In the genomic region with DNA sequence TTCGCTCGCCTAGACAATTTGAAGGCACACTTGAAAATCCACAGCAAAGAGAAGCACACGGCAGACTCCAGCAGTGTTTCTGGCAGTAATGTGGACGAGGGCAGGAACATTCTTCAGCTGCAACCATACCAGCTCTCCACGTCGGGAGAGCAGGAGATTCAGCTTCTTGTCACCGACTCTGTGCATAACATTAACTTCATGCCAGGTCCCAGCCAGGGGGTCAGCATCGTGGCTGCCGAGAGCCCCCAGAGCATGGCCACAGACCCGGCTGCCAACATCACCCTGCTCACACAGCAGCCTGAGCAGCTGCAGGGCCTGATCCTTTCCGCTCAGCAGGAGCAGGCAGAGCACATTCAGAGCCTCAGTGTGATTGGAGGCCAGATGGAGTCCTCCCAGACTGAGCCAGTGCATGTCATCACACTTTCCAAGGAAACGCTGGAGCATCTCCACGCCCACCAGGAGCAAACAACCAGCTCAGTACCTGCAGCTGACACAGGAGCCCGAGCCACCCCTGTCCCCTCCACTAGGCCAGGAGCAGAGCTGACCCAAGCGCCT, we compare ENCODE assay signal across 23 mouse cellular contexts. TPM values are rescaled to one million over a fixed set of nuclear protein-coding genes. Genes with fewer than 3 reads are reported as not detected.
DNase-seq lines count a peak whose midpoint lies in the region; ATAC-seq and TF ChIP-seq lines count a peak whose summit lies in the region.
"Had no signal": no experiment of that assay in that cellular context is flagged by ENCODE, and none has a peak within 500 bp of the region (broad histone marks: within the 10 kb centered on the region; RNA-seq: fewer than 3 reads in every experiment).

No protein-coding gene starts in this region.

- no peak overlapping the region for H3K27ac ChIP-seq in midbrain, embryonic 11.5 days (ENCODE audit: low read depth, low read length)
- H3K27ac ChIP-seq in midbrain, embryonic 14.5 days (replicated peaks; ENCODE audit: low read depth, low read length) = no peak overlapping the region
- no peak overlapping the region for H3K27ac ChIP-seq in midbrain, postnatal 0 days (ENCODE audit: low read depth, low read length)
- H3K27ac ChIP-seq: embryonic facial prominence, embryonic 15.5 days; heart, embryonic 10.5 days; liver, embryonic 14.5 days; lung, embryonic 15.5 days; macrophage; midbrain, embryonic 12.5 days had no signal

- ATAC-seq in cerebellum, adult (ENCODE audit: insufficient number of reproducible peaks, low FRiP score, low TSS enrichment) = no peak
- ATAC-seq in midbrain, embryonic 11.5 days (ENCODE audit: low FRiP score) = no peak
- no peak for ATAC-seq in midbrain, embryonic 14.5 days (ENCODE audit: low FRiP score, low TSS enrichment)
- no peak for ATAC-seq in midbrain, postnatal 0 days (ENCODE audit: low FRiP score)

- no peaks in the 10 kb centered on the region for H3K9me3 ChIP-seq in midbrain, embryonic 11.5 days (ENCODE audit: control insufficient read depth, low read length)
- no peaks in the 10 kb centered on the region for H3K9me3 ChIP-seq in midbrain, embryonic 14.5 days (ENCODE audit: control insufficient read depth, low read length)
- no peaks in the 10 kb centered on the region for H3K9me3 ChIP-seq in midbrain, postnatal 0 days (ENCODE audit: low read length)
- H3K9me3 ChIP-seq: embryonic facial prominence, embryonic 15.5 days; heart, embryonic 10.5 days; lung, embryonic 15.5 days; midbrain, embryonic 12.5 days had no signal

- no peaks in the 10 kb centered on the region for H3K27me3 ChIP-seq in midbrain, embryonic 11.5 days (ENCODE audit: control insufficient read depth, insufficient read depth, low read length)
- H3K27me3 ChIP-seq in midbrain, embryonic 14.5 days (ENCODE audit: control insufficient read depth, insufficient read depth, low read length) = no peaks in the 10 kb centered on the region
- no peaks in the 10 kb centered on the region for H3K27me3 ChIP-seq in midbrain, postnatal 0 days (ENCODE audit: insufficient read depth, low read length)
- H3K27me3 ChIP-seq: embryonic facial prominence, embryonic 15.5 days; lung, embryonic 15.5 days; midbrain, embryonic 12.5 days had no signal

- peaks cover 5% of the 10 kb centered on the region; the same call in 1 of the 2 replicates for H3K36me3 ChIP-seq in midbrain, embryonic 11.5 days (ENCODE audit: control insufficient read depth, insufficient read depth, low read length)
- H3K36me3 ChIP-seq in midbrain, embryonic 14.5 days (ENCODE audit: control insufficient read depth, insufficient read depth, low read length) = peaks cover 42% of the 10 kb centered on the region
- peaks cover 18% of the 10 kb centered on the region for H3K36me3 ChIP-seq in midbrain, postnatal 0 days (ENCODE audit: insufficient read depth, low read length)

- 33% methylated on average over 15 of the region's 15 CpGs for WGBS in midbrain, embryonic 11.5 days
- 38% methylated on average over 15 of the region's 15 CpGs for WGBS in midbrain, embryonic 14.5 days
- 34% methylated on average over 15 of the region's 15 CpGs for WGBS in midbrain, postnatal 0 days

- no peak overlapping the region for H3K4me3 ChIP-seq in midbrain, embryonic 11.5 days (ENCODE audit: low read depth, low read length)
- no peak overlapping the region for H3K4me3 ChIP-seq in midbrain, embryonic 14.5 days (replicated peaks; ENCODE audit: low read depth, low read length)
- H3K4me3 ChIP-seq in midbrain, postnatal 0 days (ENCODE audit: low read depth, low read length) = no peak overlapping the region
- H3K4me3 ChIP-seq: embryonic facial prominence, embryonic 15.5 days; heart, embryonic 10.5 days; lung, embryonic 15.5 days; midbrain, embryonic 12.5 days had no signal

- no peak overlapping the region for H3K4me2 ChIP-seq in midbrain, embryonic 11.5 days
- no peak overlapping the region for H3K4me2 ChIP-seq in midbrain, embryonic 14.5 days (ENCODE audit: low read length)
- no peak overlapping the region for H3K4me2 ChIP-seq in midbrain, postnatal 0 days (ENCODE audit: low read depth, low read length, poor library complexity, severe bottlenecking)
- H3K4me2 ChIP-seq: embryonic facial prominence, embryonic 15.5 days; lung, embryonic 15.5 days; midbrain, embryonic 12.5 days had no signal

- no peaks in the 10 kb centered on the region for H3K4me1 ChIP-seq in midbrain, embryonic 11.5 days (ENCODE audit: control insufficient read depth, insufficient read depth, low read length)
- H3K4me1 ChIP-seq in midbrain, embryonic 14.5 days (ENCODE audit: control insufficient read depth, insufficient read depth, low read length) = no peaks in the 10 kb centered on the region
- no peaks in the 10 kb centered on the region for H3K4me1 ChIP-seq in midbrain, postnatal 0 days (ENCODE audit: insufficient read depth, low read length)
- H3K4me1 ChIP-seq: embryonic facial prominence, embryonic 15.5 days; lung, embryonic 15.5 days had no signal

- no peak for TF ChIP-seq CTCF in midbrain, postnatal 0 days (IDR thresholded peaks at IDR 0.05)

- peak; percentile 43 to 56 for DNase-seq in cerebellum, postnatal 10 days
- peak; percentile 57 for DNase-seq in midbrain, embryonic 11.5 days (ENCODE audit: low spot score, missing footprints)
- DNase-seq in midbrain, embryonic 14.5 days = no peak
- peak; percentile 88 for DNase-seq in R1 (ENCODE audit: low read depth, low spot score)
- DNase-seq in midbrain, postnatal 0 days (ENCODE audit: low spot score) = peak; percentile 59
- DNase-seq in T-cell, adult 2 months (ENCODE audit: low spot score) = no peak
- DNase-seq in urinary bladder, postnatal 25 days (ENCODE audit: low spot score) = no peak
- DNase-seq: adrenal gland, adult 8-10 months; cerebellum, adult 11-12 months; kidney, adult 2 months; kidney, postnatal 10 days; right cerebral cortex, postnatal 25 days; thymus, adult 18-20 months had no signal

- H3K9ac ChIP-seq in midbrain, embryonic 11.5 days (ENCODE audit: low read length) = no peak overlapping the region
- H3K9ac ChIP-seq in midbrain, embryonic 14.5 days (replicated peaks; ENCODE audit: low read length) = no peak overlapping the region
- no peak overlapping the region for H3K9ac ChIP-seq in midbrain, postnatal 0 days (replicated peaks; ENCODE audit: low read length, poor library complexity, severe bottlenecking)
- H3K9ac ChIP-seq: embryonic facial prominence, embryonic 15.5 days; liver, embryonic 14.5 days; lung, embryonic 15.5 days; midbrain, embryonic 12.5 days had no signal

RNA-seq across cellular contexts. Expression of gene Mical1, which starts 11.6 kb away (rescaled TPM):
- 34.0 and 36.6 TPM in 2 replicates for polyA plus RNA-seq in midbrain, embryonic 11.5 days (2014; fragmentation: Nextera tagmentation; extraction: Ambion mirVana)
- 17.0 and 20.5 TPM in 2 replicates for polyA plus RNA-seq in midbrain, embryonic 14.5 days (2014; fragmentation: Nextera tagmentation; extraction: Ambion mirVana)
- 24.1 and 24.6 TPM in 2 replicates for total RNA-seq in midbrain, postnatal 0 days (2014; rRNA removed)
- polyA plus RNA-seq in midbrain, postnatal 0 days (2015; fragmentation: Nextera tagmentation; extraction: Ambion mirVana) = 18.7 and 21.2 TPM in 2 replicates

RNA-seq across cellular contexts. Expression of gene Zbtb24, which starts 14.3 kb away (rescaled TPM):
- polyA plus RNA-seq in midbrain, embryonic 11.5 days (2014; fragmentation: Nextera tagmentation; extraction: Ambion mirVana) = 19.1 TPM in 2 replicates
- 18.5 and 20.5 TPM in 2 replicates for polyA plus RNA-seq in midbrain, embryonic 14.5 days (2014; fragmentation: Nextera tagmentation; extraction: Ambion mirVana)
- total RNA-seq in midbrain, postnatal 0 days (2014; rRNA removed) = 17.2 and 22.3 TPM in 2 replicates
- 15.5 and 15.8 TPM in 2 replicates for polyA plus RNA-seq in midbrain, postnatal 0 days (2015; fragmentation: Nextera tagmentation; extraction: Ambion mirVana)

RNA-seq across cellular contexts. Expression of gene Smpd2, which starts 25.7 kb away (rescaled TPM):
- polyA plus RNA-seq in midbrain, embryonic 11.5 days (2014; fragmentation: Nextera tagmentation; extraction: Ambion mirVana) = 50.7 and 60.0 TPM in 2 replicates
- 35.5 and 36.1 TPM in 2 replicates for polyA plus RNA-seq in midbrain, embryonic 14.5 days (2014; fragmentation: Nextera tagmentation; extraction: Ambion mirVana)
- 34.4 and 36.9 TPM in 2 replicates for total RNA-seq in midbrain, postnatal 0 days (2014; rRNA removed)
- 43.5 and 44.0 TPM in 2 replicates for polyA plus RNA-seq in midbrain, postnatal 0 days (2015; fragmentation: Nextera tagmentation; extraction: Ambion mirVana)

RNA-seq across cellular contexts. Expression of gene Ppil6, which starts 25.8 kb away (rescaled TPM):
- 0.66 and 0.85 TPM in 2 replicates for polyA plus RNA-seq in midbrain, embryonic 11.5 days (2014; fragmentation: Nextera tagmentation; extraction: Ambion mirVana)
- 1.3 and 1.7 TPM in 2 replicates for polyA plus RNA-seq in midbrain, embryonic 14.5 days (2014; fragmentation: Nextera tagmentation; extraction: Ambion mirVana)
- 1.8 and 2.3 TPM in 2 replicates for total RNA-seq in midbrain, postnatal 0 days (2014; rRNA removed)
- polyA plus RNA-seq in midbrain, postnatal 0 days (2015; fragmentation: Nextera tagmentation; extraction: Ambion mirVana) = 4.7 and 5.3 TPM in 2 replicates
- total RNA-seq: gastrocnemius, adult 18-20 months; gastrocnemius, postnatal 4 days had no signal
- polyA plus RNA-seq: liver, embryonic 14.5 days; macrophage; spleen, adult 2 months had no signal

RNA-seq across cellular contexts. Expression of gene Cd164, which starts 54.7 kb away (rescaled TPM):
- 112 and 126 TPM in 2 replicates for polyA plus RNA-seq in midbrain, embryonic 11.5 days (2014; fragmentation: Nextera tagmentation; extraction: Ambion mirVana)
- 34.9 and 63.8 TPM in 2 replicates for polyA plus RNA-seq in midbrain, embryonic 14.5 days (2014; fragmentation: Nextera tagmentation; extraction: Ambion mirVana)
- 29.3 and 31.2 TPM in 2 replicates for total RNA-seq in midbrain, postnatal 0 days (2014; rRNA removed)
- polyA plus RNA-seq in midbrain, postnatal 0 days (2015; fragmentation: Nextera tagmentation; extraction: Ambion mirVana) = 44.5 and 48.2 TPM in 2 replicates

Comparison
In these comparisons a context has a peak if more than half of its experiments do, and no peak if none do; other contexts are left out.
1. DNase-seq: peak in cerebellum, postnatal 10 days (2 of 2), midbrain, embryonic 11.5 days (single experiment), R1 (single experiment) and midbrain, postnatal 0 days (single experiment); none in midbrain, embryonic 14.5 days (single experiment), T-cell, adult 2 months (single experiment) and urinary bladder, postnatal 25 days (single experiment).